Mouse (Mus musculus) ES-E14 (cell line): ENCODE results near the gene Prkch.

ENCODE experiments used
- HCFC1 ChIP-seq: IDR thresholded peaks from 2 replicates; pipeline ENCODE4 v1.6.1; 2012; ENCODE audit warnings: low read length, inconsistent platforms, borderline replicate concordance; ENCODE audit not compliant: insufficient read depth
- ZC3H11A ChIP-seq: IDR thresholded peaks from 2 replicates; pipeline ENCODE4 v1.6.1; 2012; ENCODE audit warnings: low read depth, mild to moderate bottlenecking, inconsistent platforms, low read length, borderline replicate concordance
- ZNF384 ChIP-seq: IDR thresholded peaks from 2 replicates; pipeline ENCODE4 v1.6.1; 2012; ENCODE audit warnings: low read depth, low read length, inconsistent platforms

DNA sequence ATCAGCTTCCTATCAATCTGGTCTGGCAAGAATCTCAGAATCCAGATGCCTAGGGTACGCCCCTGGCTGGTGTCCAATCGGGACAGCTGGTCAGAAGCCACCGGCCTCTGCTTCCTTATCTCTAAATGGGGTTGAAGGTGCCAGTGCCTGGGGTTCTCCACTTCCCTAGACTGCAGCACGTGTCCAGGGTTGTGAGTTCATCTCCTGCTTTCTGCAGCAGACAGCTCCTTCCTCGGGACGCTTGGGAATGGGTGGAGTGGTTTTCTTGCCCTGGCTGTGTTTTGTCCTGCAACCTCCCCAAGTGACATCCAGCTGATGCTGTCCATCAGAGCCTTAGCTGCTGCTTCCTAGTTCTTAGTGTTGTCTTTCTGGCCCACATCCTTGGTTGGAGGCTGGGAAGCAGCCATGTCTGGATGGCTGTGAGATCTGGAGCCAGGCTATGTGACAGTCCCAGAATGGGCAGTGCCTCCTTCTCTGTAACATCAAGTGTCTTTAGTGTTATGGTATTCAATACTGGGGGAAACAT, 116.0 kb downstream of the Prkch start:
- no peak for TF ChIP-seq HCFC1
- no peak for TF ChIP-seq ZNF384
- no peak for TF ChIP-seq ZC3H11A
